Mouse (Mus musculus): ENCODE measurements around the gene Tmem121b. TPM values are rescaled to one million over a fixed set of nuclear protein-coding genes. Genes with fewer than 3 reads are reported as not detected.

The Tmem121b gene
- polyA plus RNA-seq, 1 experiment from 2014 or later, result 0.07 TPM

- Histone ChIP-seq H3K4me3 (ENCODE audit: control insufficient read depth in 1 of 2, insufficient read depth in 1 of 2, low read depth in 1 of 2, low read length in 2 of 2) (no peak overlapping the region), H3K4me2 (ENCODE audit: low read length) (no peak overlapping the region), H3K9me3 (ENCODE audit: control insufficient read depth, low read length) (no peaks in the 10 kb centered on the region), H3K4me1 (ENCODE audit: control insufficient read depth in 2 of 2, insufficient read depth in 2 of 2, low read length in 2 of 2) (peaks cover 0 to 15% of the 10 kb centered on the region in 2 experiments; a peak in 3 of 4 replicates), H3K27ac (replicated peaks in 1 of 2; ENCODE audit: control insufficient read depth in 1 of 2, insufficient read depth in 1 of 2, low read depth in 2 of 2, low read length in 2 of 2) (no peak overlapping the region), H3K36me3 (ENCODE audit: control insufficient read depth, insufficient read depth, low read length) (peaks cover 56% of the 10 kb centered on the region), H3K9ac (ENCODE audit: low read length) (no peak overlapping the region), H3K27me3 (ENCODE audit: control insufficient read depth, insufficient read depth, low read length) (no peaks in the 10 kb centered on the region)
- 87% methylated on average over 4 of the region's 4 CpGs for WGBS
- ATAC-seq (ENCODE audit: insufficient number of reproducible peaks, insufficient read depth, low FRiP score, low read depth), result no peak
Measured at GRCm38 (mm10) chr6:120442171-120442749, 51.3 kb downstream of the Tmem121b start.

Other genes with a start within 250 kb of the Tmem121b start
- gene D330020A13Rik, start 199.4 kb downstream of the Tmem121b start, polyA plus RNA-seq (2014; fragmentation: Nextera tagmentation; extraction: Ambion mirVana), result 0.30 and 0.35 TPM in 2 replicates
- gene B4galnt3, start 199.2 kb downstream of the Tmem121b start, polyA plus RNA-seq (2014; fragmentation: Nextera tagmentation; extraction: Ambion mirVana), result 0.19 and 0.26 TPM in 2 replicates
- gene Kdm5a, start 129.7 kb downstream of the Tmem121b start, polyA plus RNA-seq (2014; fragmentation: Nextera tagmentation; extraction: Ambion mirVana), result 38.5 and 39.3 TPM in 2 replicates
- gene Ccdc77, start 129.4 kb downstream of the Tmem121b start, polyA plus RNA-seq (2014; fragmentation: Nextera tagmentation; extraction: Ambion mirVana), result 21.1 and 21.8 TPM in 2 replicates
- gene Il17ra, start 30.6 kb downstream of the Tmem121b start, polyA plus RNA-seq (2014; fragmentation: Nextera tagmentation; extraction: Ambion mirVana), result 1.8 and 2.3 TPM in 2 replicates
- gene Hdhd5, start 37.5 kb upstream of the Tmem121b start, polyA plus RNA-seq (2014; fragmentation: Nextera tagmentation; extraction: Ambion mirVana), result 11.7 and 14.1 TPM in 2 replicates
- gene Cecr2, start 172.6 kb upstream of the Tmem121b start, polyA plus RNA-seq (2014; fragmentation: Nextera tagmentation; extraction: Ambion mirVana), result 1.5 and 2.1 TPM in 2 replicates